ENCODE assay signal across 29 mouse cellular contexts in the genomic region with DNA sequence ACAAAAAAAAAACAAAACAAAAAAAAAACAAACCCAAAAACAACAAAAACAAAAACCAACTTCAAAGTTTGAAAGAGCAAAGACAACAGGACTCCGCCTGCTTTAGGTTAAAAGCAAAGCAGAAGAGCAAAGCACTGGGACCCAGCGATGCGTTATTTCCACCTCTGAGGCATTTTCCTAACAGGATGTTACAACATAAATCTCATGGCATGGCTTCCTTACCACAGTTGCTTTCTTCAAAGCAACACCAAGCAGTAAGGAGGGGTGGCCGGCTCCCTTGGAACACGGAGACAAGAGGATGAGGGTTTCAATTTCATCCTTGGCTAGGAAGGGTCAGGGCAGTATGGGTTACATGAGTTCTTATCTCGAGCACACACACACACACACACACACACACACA. TPM values are rescaled to one million over a fixed set of nuclear protein-coding genes. Genes with fewer than 3 reads are reported as not detected.
"Had no signal": no experiment of that assay in that cellular context is flagged by ENCODE, and none has a peak within 500 bp of the region (broad histone marks: within the 10 kb centered on the region; RNA-seq: fewer than 3 reads in every experiment).

No protein-coding gene starts in this region.

- H3K4me1 ChIP-seq: limb, embryonic 12.5 days; limb, embryonic 15.5 days; lung, embryonic 15.5 days; megakaryocyte, embryonic 14.5 days; midbrain, embryonic 15.5 days; neural tube, embryonic 12.5 days; neural tube, embryonic 15.5 days had no signal

- H3K27me3 ChIP-seq: limb, embryonic 12.5 days; limb, embryonic 15.5 days; lung, embryonic 15.5 days; midbrain, embryonic 15.5 days; neural tube, embryonic 12.5 days; neural tube, embryonic 15.5 days had no signal

- H3K27ac ChIP-seq: limb, embryonic 12.5 days; limb, embryonic 15.5 days; liver, embryonic 14.5 days; lung, embryonic 15.5 days; midbrain, embryonic 15.5 days; neural tube, embryonic 12.5 days; neural tube, embryonic 15.5 days; stomach, postnatal 0 days had no signal

- H3K36me3 ChIP-seq: limb, embryonic 12.5 days; limb, embryonic 15.5 days; lung, embryonic 15.5 days; midbrain, embryonic 15.5 days; neural tube, embryonic 12.5 days; neural tube, embryonic 15.5 days had no signal

- H3K4me3 ChIP-seq: limb, embryonic 12.5 days; limb, embryonic 15.5 days; lung, embryonic 15.5 days; megakaryocyte, embryonic 14.5 days; midbrain, embryonic 15.5 days; neural tube, embryonic 12.5 days; neural tube, embryonic 15.5 days had no signal

- H3K4me2 ChIP-seq: limb, embryonic 12.5 days; limb, embryonic 15.5 days; liver, embryonic 11.5 days; lung, embryonic 15.5 days; midbrain, embryonic 11.5 days; midbrain, embryonic 15.5 days; neural tube, embryonic 12.5 days; neural tube, embryonic 15.5 days had no signal

- DNase-seq: kidney, adult 2 months; kidney, postnatal 10 days; kidney, postnatal 36 days; left cerebral cortex, postnatal 4 days; liver, postnatal 0 days; lung, postnatal 14 days; lung, postnatal 4 days; right cerebral cortex, adult 18-20 months; right cerebral cortex, postnatal 14 days; right cerebral cortex, postnatal 4 days; thymus, adult 2 months; thymus, postnatal 14 days; thymus, postnatal 4 days had no signal

- ATAC-seq: liver, postnatal 0 days; midbrain, embryonic 15.5 days had no signal

- H3K9me3 ChIP-seq: limb, embryonic 12.5 days; limb, embryonic 15.5 days; lung, embryonic 15.5 days; midbrain, embryonic 15.5 days; neural tube, embryonic 12.5 days; neural tube, embryonic 15.5 days had no signal

- H3K9ac ChIP-seq: limb, embryonic 12.5 days; limb, embryonic 15.5 days; liver, embryonic 14.5 days; liver, postnatal 0 days; lung, embryonic 15.5 days; midbrain, embryonic 15.5 days; neural tube, embryonic 12.5 days; neural tube, embryonic 15.5 days had no signal

RNA-seq across cellular contexts. Expression of gene Clec3a, which starts 1.0 kb away (rescaled TPM):
- total RNA-seq: layer of hippocampus, adult 8-10 months; layer of hippocampus, postnatal 10 days; left cerebral cortex, adult 8-10 months; left cerebral cortex, postnatal 14 days; left cerebral cortex, postnatal 4 days had no signal
- polyA plus RNA-seq: kidney, adult 2 months; kidney, embryonic 14.5 days; limb, embryonic 12.5 days; liver, embryonic 11.5 days; liver, embryonic 14.5 days; liver, postnatal 0 days; midbrain, embryonic 11.5 days; midbrain, embryonic 15.5 days; neural tube, embryonic 12.5 days; stomach, postnatal 0 days; thymus, adult 2 months had no signal
